Mouse (Mus musculus) adipose tissue, adult 10 weeks (tissue): ENCODE results near the gene Taar5. TPM values are rescaled to one million over a fixed set of nuclear protein-coding genes. Genes with fewer than 3 reads are reported as not detected.

ENCODE experiments used
- polyA plus RNA-seq: library from polyadenylated mRNA; stranded (reverse); fragments of 350-450 nt; fragmentation: Illumina TruSeq; extraction: RNeasy Lipid Tissue Mini Kit (QIAGEN cat#74804); gene quantifications from one replicate; pipeline ENCODE4 v1.2.3, GENCODE M21; 2014; ENCODE audit warnings: low read depth, low replicate concordance

Gene Taar5
- not detected for polyA plus RNA-seq

GRCm38 (mm10) chr10:23970656-23971165, at the start of gene Taar5:
Gene Taar5, plus strand, starts transcription at chr10:23970706.

GRCm38 (mm10) chr10:23938312-23938711, 32.2 kb upstream of the Taar5 start, which contains the start of gene Taar2:
Gene Taar2, plus strand, starts transcription at chr10:23938572.

GRCm38 (mm10) chr10:23949508-23950005, 20.9 kb upstream of the Taar5 start, which contains the start of gene Taar3:
Gene Taar3, plus strand, starts transcription at chr10:23949558.

DNA sequence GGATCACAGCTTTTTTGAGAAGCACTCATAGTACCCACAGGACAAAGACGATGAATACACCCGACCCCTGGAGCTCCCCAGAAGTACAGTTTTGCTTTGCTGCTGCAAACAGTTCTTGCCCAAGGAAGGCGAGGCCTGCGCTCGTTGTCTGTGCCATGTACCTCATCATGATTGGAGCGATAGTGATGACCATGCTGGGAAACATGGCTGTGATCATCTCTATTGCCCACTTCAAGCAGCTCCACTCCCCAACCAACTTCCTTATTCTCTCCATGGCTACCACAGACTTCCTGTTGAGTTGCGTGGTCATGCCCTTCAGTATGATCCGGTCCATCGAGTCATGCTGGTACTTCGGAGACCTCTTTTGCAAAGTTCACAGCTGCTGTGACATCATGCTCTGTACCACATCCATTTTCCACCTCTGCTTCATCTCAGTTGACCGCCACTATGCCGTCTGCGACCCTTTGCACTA, 10.0 kb upstream of the Taar5 start, which contains the start of gene Taar4:
Gene Taar4, plus strand, starts transcription at position 51 of the 472 bp plus-strand sequence.

GRCm38 (mm10) chr10:23985546-23985945, 15.0 kb downstream of the Taar5 start, which contains the start of gene Taar6:
Gene Taar6, minus strand, starts transcription at chr10:23985646.

GRCm38 (mm10) chr10:23993381-23993780, 22.9 kb downstream of the Taar5 start, which contains the start of gene Taar7a:
Gene Taar7a, minus strand, starts transcription at chr10:23993481.

DNA sequence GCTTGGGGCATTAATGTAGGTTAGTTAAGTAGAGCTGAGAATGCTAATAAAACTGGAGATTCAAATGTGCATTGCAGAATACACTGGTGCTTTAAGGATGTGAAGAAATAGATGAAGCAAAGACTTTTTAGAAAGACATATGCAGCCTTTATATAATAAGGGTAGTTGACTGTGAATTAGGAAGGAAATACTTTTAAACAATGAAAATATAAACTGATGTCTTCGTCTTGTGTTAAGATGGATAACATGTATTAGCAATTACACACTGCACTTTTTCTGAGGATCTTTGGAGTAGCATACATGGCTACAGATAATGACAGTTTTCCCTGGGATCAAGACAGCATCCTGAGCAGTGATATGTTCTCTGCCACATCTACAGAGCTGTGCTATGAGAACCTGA, 29.1 kb downstream of the Taar5 start, which contains the start of gene Taar7b:
Gene Taar7b, plus strand, starts transcription at position 301 of the 400 bp plus-strand sequence.

Other genes starting within 250 kb of the Taar5 start
- 1,727 TPM for gene Rps12, start 183.4 kb upstream of the Taar5 start, polyA plus RNA-seq
- 25.1 TPM for gene Slc18b1, start 173.7 kb upstream of the Taar5 start, polyA plus RNA-seq
- gene Vnn3, start 119.2 kb upstream of the Taar5 start, polyA plus RNA-seq = 15.5 TPM
- 5.6 TPM for gene Vnn1, start 76.0 kb upstream of the Taar5 start, polyA plus RNA-seq
- gene Taar1, start 50.4 kb upstream of the Taar5 start, polyA plus RNA-seq = not detected
- not detected for gene Taar2, start 32.1 kb upstream of the Taar5 start, polyA plus RNA-seq
- not detected for gene Taar3, start 21.1 kb upstream of the Taar5 start, polyA plus RNA-seq
- not detected for gene Taar4, start 10.2 kb upstream of the Taar5 start, polyA plus RNA-seq
- not detected for gene Taar6, start 14.9 kb downstream of the Taar5 start, polyA plus RNA-seq
- not detected for gene Taar7a, start 22.8 kb downstream of the Taar5 start, polyA plus RNA-seq
- gene Taar7b, start 29.2 kb downstream of the Taar5 start, polyA plus RNA-seq = not detected
- gene Taar7d, start 56.5 kb downstream of the Taar5 start, polyA plus RNA-seq = not detected
- not detected for gene Taar7e, start 66.9 kb downstream of the Taar5 start, polyA plus RNA-seq
- not detected for gene Taar7f, start 78.8 kb downstream of the Taar5 start, polyA plus RNA-seq
- gene Taar8a, start 105.8 kb downstream of the Taar5 start, polyA plus RNA-seq = not detected
- gene Taar8b, start 121.6 kb downstream of the Taar5 start, polyA plus RNA-seq = not detected
- gene Taar8c, start 131.2 kb downstream of the Taar5 start, polyA plus RNA-seq = not detected
- gene Taar9, start 138.8 kb downstream of the Taar5 start, polyA plus RNA-seq = not detected
- 106 TPM for gene Stx7, start 178.6 kb downstream of the Taar5 start, polyA plus RNA-seq